Mouse (Mus musculus) monocyte, adult 59 days (primary cell): ENCODE measurements around the gene Olfr1216. TPM values are rescaled to one million over a fixed set of nuclear protein-coding genes. Genes with fewer than 3 reads are reported as not detected.

ENCODE experiments used
- total RNA-seq, 2 experiments: library from RNA; stranded (reverse); gene quantifications; one replicate each; pipeline ENCODE4 v1.2.4; 2023

Gene Olfr1216
- not detected for total RNA-seq

DNA sequence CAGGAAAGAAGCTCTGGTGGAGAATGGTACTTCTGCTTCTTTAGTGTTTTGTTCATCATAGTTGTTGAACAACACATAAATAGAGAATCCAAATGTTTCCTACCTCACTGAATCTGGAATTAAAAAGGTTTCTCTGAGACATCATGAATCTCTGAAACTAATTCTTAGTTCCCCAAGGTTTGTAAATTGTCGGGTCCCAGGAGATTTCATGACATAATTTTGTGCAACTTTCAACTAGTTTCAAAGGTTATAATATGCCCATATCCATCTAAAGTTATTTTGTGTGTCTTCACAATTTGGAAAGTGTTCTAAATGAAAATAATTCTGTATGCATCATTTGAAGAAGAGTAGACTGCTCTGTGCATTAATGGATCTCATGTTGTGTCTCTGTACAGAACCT, at the start of gene Olfr1216:
Olfr1216 (minus strand) TSS at position 101 of the 400 bp plus-strand sequence.

DNA sequence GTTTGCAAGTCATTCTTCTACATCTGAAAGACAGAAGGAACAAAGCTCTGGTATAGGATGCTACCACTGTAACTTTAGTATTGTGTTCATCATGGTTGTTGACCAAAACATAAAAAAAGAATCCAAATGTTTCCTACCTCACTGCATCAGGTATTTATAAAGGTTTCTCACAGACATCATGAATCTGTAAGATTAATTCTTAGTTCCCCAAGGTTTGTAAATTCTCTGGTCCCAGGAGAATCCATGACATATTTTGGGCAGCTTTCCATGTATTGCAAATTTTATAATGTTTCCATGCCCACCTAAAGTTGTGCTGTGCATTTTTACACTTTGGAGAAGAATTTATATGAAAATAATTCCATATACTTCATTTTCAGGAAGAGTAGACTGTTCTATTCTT, 42.9 kb upstream of the Olfr1216 start, which contains the start of gene Olfr1218:
Olfr1218 (minus strand) TSS at position 101 of the 400 bp plus-strand sequence.

GRCm38 (mm10) chr2:89031965-89032364, 13.8 kb upstream of the Olfr1216 start, which contains the start of gene Olfr1217:
Olfr1217 (minus strand) TSS chr2:89032065.

GRCm38 (mm10) chr2:89006873-89007272, 11.3 kb downstream of the Olfr1216 start, which contains the start of gene Olfr1215:
Olfr1215 (minus strand) TSS chr2:89006973.

GRCm38 (mm10) chr2:88992553-88992952, 25.6 kb downstream of the Olfr1216 start, which contains the start of gene Olfr1214:
Olfr1214 (minus strand) TSS chr2:88992653.

GRCm38 (mm10) chr2:88980181-88980580, 38.0 kb downstream of the Olfr1216 start, which contains the start of gene Gm13762:
Gm13762 (minus strand) TSS chr2:88980281.

Other genes starting within 250 kb of the Olfr1216 start
- gene Olfr1200, start 247.9 kb downstream of the Olfr1216 start, total RNA-seq: not detected
- not detected for gene Olfr1201, start 225.3 kb downstream of the Olfr1216 start, total RNA-seq
- gene Olfr1202, start 203.8 kb downstream of the Olfr1216 start, total RNA-seq: not detected
- not detected for gene Olfr1205, start 188.6 kb downstream of the Olfr1216 start, total RNA-seq
- not detected for gene Olfr1204, start 169.0 kb downstream of the Olfr1216 start, total RNA-seq
- not detected for gene Olfr1206, start 155.1 kb downstream of the Olfr1216 start, total RNA-seq
- gene Olfr1208, start 116.0 kb downstream of the Olfr1216 start, total RNA-seq: not detected
- not detected for gene Olfr1209, start 103.2 kb downstream of the Olfr1216 start, total RNA-seq
- not detected for gene Olfr1211, start 80.2 kb downstream of the Olfr1216 start, total RNA-seq
- not detected for gene Olfr1212, start 64.4 kb downstream of the Olfr1216 start, total RNA-seq
- not detected for gene Gm13762, start 38.1 kb downstream of the Olfr1216 start, total RNA-seq
- gene Olfr1214, start 25.7 kb downstream of the Olfr1216 start, total RNA-seq: not detected
- gene Olfr1215, start 11.4 kb downstream of the Olfr1216 start, total RNA-seq: not detected
- gene Olfr1217, start 13.7 kb upstream of the Olfr1216 start, total RNA-seq: not detected
- not detected for gene Olfr1218, start 42.8 kb upstream of the Olfr1216 start, total RNA-seq
- gene Olfr1219, start 65.2 kb upstream of the Olfr1216 start, total RNA-seq: not detected
- gene Olfr1220, start 88.5 kb upstream of the Olfr1216 start, total RNA-seq: not detected
- not detected for gene Olfr1221, start 98.9 kb upstream of the Olfr1216 start, total RNA-seq
- gene Olfr1222, start 114.7 kb upstream of the Olfr1216 start, total RNA-seq: not detected
- not detected for gene Olfr1223, start 133.2 kb upstream of the Olfr1216 start, total RNA-seq
- gene Olfr1224-ps1, start 145.8 kb upstream of the Olfr1216 start, total RNA-seq: not detected
- not detected for gene Olfr1225, start 156.3 kb upstream of the Olfr1216 start, total RNA-seq
- gene Olfr1226, start 181.7 kb upstream of the Olfr1216 start, total RNA-seq: not detected
- not detected for gene Olfr1228, start 235.7 kb upstream of the Olfr1216 start, total RNA-seq